Mouse (Mus musculus) right cerebral cortex, postnatal 4 days (tissue): Measurements from ENCODE around the gene 4933411K16Rik.
"Not testable (repeated sequence)": the region's sequence is repeated elsewhere in the genome, so short reads cannot be mapped to it uniquely, and the experiment has no call there.

Experiments
- DNase-seq: peaks from one replicate; pipeline ENCODE4 v3.0.0-alpha.2; 2022

4933411K16Rik gene

GRCm38 (mm10) chr19:42079950-42080349 is 27.9 kb downstream of the 4933411K16Rik start:
- no peak for DNase-seq

GRCm38 (mm10) chr19:42080469-42080868 is 28.4 kb downstream of the 4933411K16Rik start:
- DNase-seq: no peak

- DNase-seq: not testable (repeated sequence)
Observed at GRCm38 (mm10) chr19:42081613-42082012, 29.6 kb downstream of the 4933411K16Rik start.

GRCm38 (mm10) chr19:42085690-42086089 is 33.6 kb downstream of the 4933411K16Rik start:
- no peak for DNase-seq

GRCm38 (mm10) chr19:42086166-42086565 is 34.1 kb downstream of the 4933411K16Rik start, which contains the start of gene Morn4:
TSS of gene Morn4 (minus strand) at chr19:42086357.
- peak; percentile 92 for DNase-seq

GRCm38 (mm10) chr19:42089103-42089747 is 37.2 kb downstream of the 4933411K16Rik start:
- DNase-seq: peak; percentile 46

GRCm38 (mm10) chr19:42089748-42090595 is 37.9 kb downstream of the 4933411K16Rik start, which contains the start of gene Pi4k2a:
TSS of gene Pi4k2a (plus strand) at chr19:42090470.
- DNase-seq: peak; percentile 94

GRCm38 (mm10) chr19:42090637-42091141 is 38.6 kb downstream of the 4933411K16Rik start:
- DNase-seq: no peak

- DNase-seq: no peak
Observed at GRCm38 (mm10) chr19:42099406-42099805, 47.4 kb downstream of the 4933411K16Rik start.
